Mouse (Mus musculus) liver, embryonic 11.5 days (tissue): ENCODE results near the gene Nrg4. TPM values are rescaled to one million over a fixed set of nuclear protein-coding genes. Genes with fewer than 3 reads are reported as not detected.

Experiments used
- ATAC-seq: fragments of 200-750 bp; cut with Nextera tagmentation; replicated peaks from 2 replicates; pipeline ENCODE4 v1.8.0; 2017; ENCODE audit warnings: moderate number of reproducible peaks, mild to moderate bottlenecking, moderate TSS enrichment, moderate library complexity; ENCODE audit not compliant: low FRiP score
- DNase-seq: peaks from one replicate; pipeline ENCODE4 v3.0.0-alpha.2; 2017; ENCODE audit warnings: low spot score
- H3K27ac ChIP-seq: fragments of 300-500 bp; sonication (generic); 2 replicates; pipeline ENCODE4 v1.5.1; 2014; ENCODE audit warnings: mild to moderate bottlenecking, low read depth, low read length, control low read depth
- H3K27me3 ChIP-seq: fragments of 300-500 bp; sonication (generic); replicated peaks from 2 replicates; pipeline ENCODE4 v1.6.1; 2014; ENCODE audit warnings: low read length, mixed read lengths; ENCODE audit not compliant: control insufficient read depth, insufficient read depth
- H3K36me3 ChIP-seq: fragments of 300-500 bp; sonication (generic); 2 replicates; pipeline ENCODE4 v1.6.1; 2014; ENCODE audit warnings: mild to moderate bottlenecking, low read length, moderate library complexity, mixed read lengths; ENCODE audit not compliant: control insufficient read depth, insufficient read depth
- H3K4me1 ChIP-seq: fragments of 300-500 bp; sonication (generic); replicated peaks from 2 replicates; pipeline ENCODE4 v1.6.1; 2014; ENCODE audit warnings: low read length, mixed read lengths; ENCODE audit not compliant: control insufficient read depth, insufficient read depth
- H3K4me2 ChIP-seq: fragments of 300-500 bp; sonication (generic); 2 replicates; pipeline ENCODE4 v1.6.1; 2014; ENCODE audit warnings: mild to moderate bottlenecking, control low read depth, moderate library complexity
- H3K4me3 ChIP-seq: fragments of 300-500 bp; sonication (generic); 2 replicates; pipeline ENCODE4 v1.5.1; 2014; ENCODE audit warnings: low read depth, low read length, control low read depth
- H3K9ac ChIP-seq: fragments of 300-500 bp; sonication (generic); 2 replicates; pipeline ENCODE4 v1.6.1; 2014; ENCODE audit warnings: low read depth, low read length, control low read depth
- H3K9me3 ChIP-seq: fragments of 300-500 bp; sonication (generic); 2 replicates; pipeline ENCODE4 v1.6.1; 2016; ENCODE audit warnings: low read length, inconsistent platforms, mixed read lengths; ENCODE audit not compliant: control insufficient read depth
- WGBS: fragments of 180-500 bp; shearing (Covaris S2); extraction: QIAGEN DNeasy Blood & Tissue Kit; methylation state at CpG from one replicate; pipeline ENCODE4 v1.1.7; 2014; 5-methylcytosine and 5-hydroxymethylcytosine counted together
- polyA plus RNA-seq: library from polyadenylated mRNA; unstranded; fragments of >200 nt; fragmentation: Nextera tagmentation; extraction: Ambion mirVana; gene quantifications from 2 replicates; pipeline ENCODE4 v1.2.1, GENCODE M21; 2014

Nrg4 gene
- polyA plus RNA-seq, result 1.1 TPM in 2 replicates

DNA sequence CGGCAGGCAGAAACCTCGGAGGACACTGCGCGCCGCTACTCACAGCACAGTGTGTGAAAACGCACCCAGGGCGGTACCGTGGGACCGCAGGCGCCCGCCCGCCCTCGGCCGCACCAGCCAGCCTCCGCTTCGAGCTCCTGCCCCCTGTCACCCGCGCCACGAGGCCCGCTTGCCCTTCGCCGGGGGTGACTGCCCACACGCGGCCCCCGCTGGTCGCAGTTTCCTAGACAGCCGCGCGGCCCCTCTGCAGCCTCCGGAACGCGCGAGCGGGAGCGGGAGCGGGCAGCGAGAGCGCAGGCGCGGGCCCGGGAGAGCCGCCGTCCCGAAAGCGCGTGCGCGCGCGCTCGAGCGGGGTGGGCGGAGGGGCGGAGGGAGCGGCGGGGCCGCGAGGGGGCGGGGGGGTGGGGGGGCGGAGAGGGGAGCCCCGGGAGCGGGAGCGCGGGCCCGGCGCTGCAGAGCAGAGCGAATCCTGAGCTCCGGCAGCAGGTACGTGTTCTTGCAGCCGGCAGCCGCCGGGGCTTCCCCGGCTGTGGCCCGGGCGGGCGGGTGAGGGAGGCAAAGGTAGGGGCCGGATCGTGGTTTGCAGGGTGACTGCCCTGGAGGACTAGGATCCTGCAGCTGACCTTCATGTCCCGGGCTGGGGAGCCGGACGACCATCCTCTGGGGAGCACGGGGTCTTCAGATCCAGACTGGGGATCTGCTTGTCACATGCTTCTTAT lies at the start of gene Nrg4, which contains the start of gene Tmem266:
Nrg4 (minus strand) TSS at position 330 of the 719 bp plus-strand sequence.
Tmem266 (plus strand) TSS at position 399 of the 719 bp plus-strand sequence.
- Histone ChIP-seq H3K4me3 (peak within 1 kb of the TSS; percentile 57), H3K4me2 (peak within 1 kb of the TSS; percentile 66), H3K27me3 (peaks cover 72% of the 10 kb centered on the region), H3K36me3 (no peaks in the 10 kb centered on the region), H3K4me1 (no peaks in the 10 kb centered on the region; the same call in 1 of the 2 replicates), H3K9ac (peak within 1 kb of the TSS; percentile 15), H3K9me3 (no peaks in the 10 kb centered on the region), H3K27ac (no peak within 1 kb of the TSS)
- WGBS, result under 1% methylated on average over 61 of the region's 82 CpGs
- peak; percentile 77 for ATAC-seq
- peak; percentile 78 for DNase-seq

DNA sequence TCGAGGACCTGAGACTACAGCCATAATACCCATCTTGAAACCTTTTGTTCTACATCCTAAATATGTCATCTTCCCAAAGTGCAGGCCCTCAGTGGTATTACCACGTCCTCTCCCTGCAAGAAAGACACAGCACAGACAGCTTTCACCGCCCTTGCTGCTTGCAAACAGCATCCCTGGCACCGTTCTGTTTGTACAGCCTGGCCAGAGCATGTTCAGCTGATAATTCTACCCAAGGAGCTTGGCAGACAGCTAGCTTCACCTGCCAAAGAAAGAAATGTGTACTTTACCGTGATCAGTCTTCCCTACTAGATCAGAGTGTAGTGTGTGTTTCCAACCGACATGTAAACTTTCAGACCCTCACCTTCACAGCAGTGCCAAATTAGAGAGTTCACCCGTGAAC lies 45.3 kb upstream of the Nrg4 start:
- Histone ChIP-seq H3K4me2 (no peak overlapping the region), H3K9ac (no peak overlapping the region), H3K4me1 (no peaks in the 10 kb centered on the region), H3K36me3 (no peaks in the 10 kb centered on the region), H3K27me3 (no peaks in the 10 kb centered on the region), H3K4me3 (no peak overlapping the region), H3K27ac (no peak overlapping the region), H3K9me3 (no peaks in the 10 kb centered on the region)
- DNase-seq (no peak), ATAC-seq (no peak)
- WGBS, result 65% methylated on average over 7 of the region's 7 CpGs

DNA sequence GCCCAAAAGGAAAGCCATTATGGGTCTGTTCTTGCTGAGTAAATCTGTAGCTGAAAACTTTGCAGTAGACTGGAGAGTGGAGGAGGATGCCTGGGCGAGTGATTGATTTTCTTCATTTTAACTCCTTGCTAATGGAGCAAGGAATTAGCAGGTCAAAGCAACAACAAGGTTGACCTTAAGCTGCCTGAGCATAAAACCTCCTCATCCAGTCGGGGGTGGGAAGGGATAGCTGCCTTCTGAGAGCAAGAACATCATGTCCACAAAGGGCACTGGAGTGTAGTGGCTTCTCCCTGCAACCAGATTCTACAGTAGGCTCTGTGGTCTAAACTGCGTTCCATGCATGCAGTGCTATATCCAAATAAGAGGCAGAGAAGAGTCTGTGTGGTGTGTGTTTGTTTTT lies 41.4 kb upstream of the Nrg4 start:
- no peak overlapping the region for H3K4me3 ChIP-seq
- WGBS, result 61% methylated on average over 3 of the region's 3 CpGs
- no peaks in the 10 kb centered on the region for H3K36me3 ChIP-seq
- no peak overlapping the region for H3K27ac ChIP-seq
- no peak for DNase-seq
- ATAC-seq, result no peak
- no peak overlapping the region for H3K4me2 ChIP-seq
- H3K9me3 ChIP-seq, result no peaks in the 10 kb centered on the region
- no peak overlapping the region for H3K9ac ChIP-seq
- H3K4me1 ChIP-seq, result no peaks in the 10 kb centered on the region
- no peaks in the 10 kb centered on the region for H3K27me3 ChIP-seq

DNA sequence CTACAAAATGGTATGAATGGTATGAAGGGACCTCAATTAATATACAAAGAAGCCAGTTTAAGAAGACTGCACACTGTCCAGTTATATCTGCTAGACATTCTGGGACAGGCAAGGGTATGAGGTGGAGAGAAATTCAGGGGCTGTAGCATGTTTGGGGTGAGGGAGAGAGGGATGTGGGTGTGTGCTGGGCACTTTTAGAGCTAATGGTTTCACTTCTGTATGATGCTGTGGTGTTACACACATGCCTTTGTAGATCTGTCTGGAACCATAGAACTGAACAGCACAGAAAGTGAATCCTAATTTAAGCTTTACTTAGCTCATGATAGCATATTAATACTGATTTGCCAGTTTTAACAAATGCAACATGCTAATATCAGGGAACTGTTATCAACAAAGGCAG lies 37.1 kb upstream of the Nrg4 start:
- Histone ChIP-seq H3K4me2 (no peak overlapping the region), H3K27ac (no peak overlapping the region), H3K4me3 (no peak overlapping the region), H3K9ac (no peak overlapping the region), H3K27me3 (no peaks in the 10 kb centered on the region), H3K9me3 (no peaks in the 10 kb centered on the region), H3K36me3 (no peaks in the 10 kb centered on the region), H3K4me1 (no peaks in the 10 kb centered on the region)
- ATAC-seq, result no peak
- no peak for DNase-seq

DNA sequence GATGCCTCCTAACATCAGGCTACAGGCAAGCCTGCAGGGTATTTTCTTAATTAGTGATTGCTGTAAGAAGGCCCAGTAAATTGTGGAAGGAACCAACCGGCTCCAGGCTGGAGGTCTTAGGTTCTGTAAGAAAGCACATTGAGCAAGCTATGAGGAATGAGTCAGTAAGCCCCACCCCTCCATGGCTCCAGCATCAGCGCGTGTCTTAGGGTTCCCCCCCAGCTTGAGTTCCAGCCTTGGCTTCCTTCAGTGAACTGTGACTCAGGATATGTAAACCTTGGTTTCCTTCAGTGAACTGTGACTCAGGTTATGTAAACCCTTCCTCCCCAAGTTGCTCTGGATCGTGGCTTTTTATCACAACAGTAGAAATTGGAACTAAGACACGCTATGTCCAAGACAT lies 35.3 kb upstream of the Nrg4 start:
- Histone ChIP-seq H3K9me3 (no peaks in the 10 kb centered on the region), H3K27ac (no peak overlapping the region), H3K36me3 (no peaks in the 10 kb centered on the region), H3K4me3 (no peak overlapping the region), H3K9ac (no peak overlapping the region), H3K4me1 (no peaks in the 10 kb centered on the region), H3K4me2 (no peak overlapping the region), H3K27me3 (no peaks in the 10 kb centered on the region)
- ATAC-seq, result no peak
- no peak for DNase-seq
- 73% methylated on average over 5 of the region's 5 CpGs for WGBS

DNA sequence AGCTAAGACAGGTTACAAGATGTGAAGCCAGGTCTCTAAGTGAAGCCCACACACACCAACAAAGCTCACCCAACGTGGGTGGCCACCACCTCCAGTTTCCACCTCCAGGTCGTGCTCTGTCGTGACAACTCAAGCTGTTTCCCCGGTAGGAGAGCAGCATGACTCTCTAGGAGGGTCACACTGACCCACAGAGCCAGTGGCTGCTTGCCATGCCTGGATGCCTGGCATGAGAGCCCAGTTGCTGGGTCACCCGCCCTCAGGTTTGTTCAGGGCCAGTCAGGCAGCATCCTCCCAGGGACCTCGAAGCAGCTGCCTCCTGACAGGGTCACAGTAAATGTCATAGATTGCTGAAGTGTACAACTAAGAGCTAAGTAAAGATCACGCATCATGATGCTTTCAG lies 34.2 kb upstream of the Nrg4 start:
- H3K4me1 ChIP-seq, result no peaks in the 10 kb centered on the region
- WGBS, result 47% methylated on average over 7 of the region's 7 CpGs
- no peak for DNase-seq
- no peaks in the 10 kb centered on the region for H3K27me3 ChIP-seq
- no peaks in the 10 kb centered on the region for H3K36me3 ChIP-seq
- no peak overlapping the region for H3K27ac ChIP-seq
- no peak for ATAC-seq
- H3K9me3 ChIP-seq, result no peaks in the 10 kb centered on the region
- no peak overlapping the region for H3K4me3 ChIP-seq
- no peak overlapping the region for H3K9ac ChIP-seq
- no peak overlapping the region for H3K4me2 ChIP-seq

DNA sequence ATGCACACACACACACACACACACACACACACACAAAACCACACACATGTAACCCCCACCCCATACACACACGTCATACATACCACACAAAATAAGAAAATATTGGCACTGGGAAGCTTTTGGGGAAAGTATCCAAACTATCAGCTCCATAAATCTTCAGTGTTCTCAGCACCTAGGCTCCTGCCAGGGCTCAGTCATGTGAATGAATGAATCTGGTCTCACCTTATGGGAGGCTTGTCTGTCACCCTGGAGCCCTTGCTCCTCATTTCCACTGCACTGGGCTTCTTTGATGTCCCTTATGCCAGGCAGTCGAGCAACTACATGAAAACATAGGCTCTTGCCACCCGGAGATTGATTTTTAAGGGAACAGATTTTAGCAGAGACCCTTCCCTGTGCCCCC lies 33.7 kb upstream of the Nrg4 start:
- Histone ChIP-seq H3K4me2 (no peak overlapping the region), H3K4me1 (no peaks in the 10 kb centered on the region), H3K9me3 (no peaks in the 10 kb centered on the region), H3K27me3 (no peaks in the 10 kb centered on the region), H3K27ac (no peak overlapping the region), H3K36me3 (no peaks in the 10 kb centered on the region), H3K9ac (no peak overlapping the region), H3K4me3 (no peak overlapping the region)
- WGBS, result 64% methylated on average over 3 of the region's 3 CpGs
- ATAC-seq (no peak), DNase-seq (no peak)

DNA sequence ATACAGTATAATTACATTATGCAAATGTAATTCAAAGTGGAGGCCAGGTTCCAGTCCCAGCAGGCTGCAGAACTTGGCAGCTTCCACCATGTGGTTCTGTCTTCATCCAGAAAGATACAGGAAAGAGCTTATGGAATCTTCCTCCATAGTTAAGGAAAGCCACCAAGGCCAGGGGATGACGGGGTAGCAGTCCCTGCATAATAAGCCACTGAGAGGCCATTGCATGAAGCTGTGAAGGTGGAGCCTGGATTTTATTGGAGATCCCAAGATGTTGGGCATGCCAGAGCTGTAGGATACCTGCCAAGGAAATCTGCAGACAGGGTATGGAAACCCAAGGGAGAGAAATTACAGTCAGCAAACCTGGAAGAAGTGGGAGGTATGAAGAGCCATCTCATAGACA lies 30.5 kb upstream of the Nrg4 start:
- Histone ChIP-seq H3K9me3 (no peaks in the 10 kb centered on the region), H3K9ac (no peak overlapping the region), H3K27ac (no peak overlapping the region), H3K4me1 (no peaks in the 10 kb centered on the region), H3K4me2 (no peak overlapping the region), H3K27me3 (no peaks in the 10 kb centered on the region), H3K36me3 (no peaks in the 10 kb centered on the region), H3K4me3 (no peak overlapping the region)
- ATAC-seq, result no peak
- no peak for DNase-seq
- 66% methylated on average over 1 of the region's 1 CpGs for WGBS

DNA sequence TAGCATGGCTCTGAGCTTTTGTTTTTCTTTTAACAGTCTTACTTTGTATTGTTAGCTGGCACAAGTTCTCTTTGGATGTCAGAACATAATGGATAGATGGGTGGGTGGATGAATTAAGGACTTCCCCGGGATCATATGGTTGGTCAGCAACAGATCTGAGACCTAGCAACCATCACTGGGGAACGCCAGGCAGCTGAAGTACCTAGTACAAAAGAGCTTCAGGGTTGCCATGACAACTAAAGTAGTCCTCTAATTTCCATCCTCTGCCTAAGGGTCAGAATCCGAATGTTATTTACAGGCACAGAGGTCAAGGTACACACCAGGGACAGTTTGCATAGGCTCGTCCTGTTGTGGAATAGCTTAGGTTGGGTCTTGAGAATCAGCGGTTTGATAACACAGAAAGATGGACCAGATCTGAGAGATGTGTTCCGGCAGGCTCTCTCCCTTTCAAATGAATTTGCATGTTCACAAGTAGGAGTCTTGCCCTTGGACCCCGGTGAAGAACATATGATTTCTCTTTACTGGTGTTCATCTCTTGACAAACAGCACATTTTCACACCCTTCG lies 28.7 kb upstream of the Nrg4 start:
- Histone ChIP-seq H3K9ac (no peak overlapping the region), H3K27me3 (no peaks in the 10 kb centered on the region), H3K4me2 (no peak overlapping the region), H3K4me1 (no peaks in the 10 kb centered on the region), H3K27ac (no peak overlapping the region), H3K36me3 (no peaks in the 10 kb centered on the region), H3K9me3 (no peaks in the 10 kb centered on the region), H3K4me3 (no peak overlapping the region)
- WGBS, result 70% methylated on average over 8 of the region's 8 CpGs
- no peak for DNase-seq
- no peak for ATAC-seq
